Comparison of ENCODE assay signal across 22 mouse cellular contexts in the genomic region with DNA sequence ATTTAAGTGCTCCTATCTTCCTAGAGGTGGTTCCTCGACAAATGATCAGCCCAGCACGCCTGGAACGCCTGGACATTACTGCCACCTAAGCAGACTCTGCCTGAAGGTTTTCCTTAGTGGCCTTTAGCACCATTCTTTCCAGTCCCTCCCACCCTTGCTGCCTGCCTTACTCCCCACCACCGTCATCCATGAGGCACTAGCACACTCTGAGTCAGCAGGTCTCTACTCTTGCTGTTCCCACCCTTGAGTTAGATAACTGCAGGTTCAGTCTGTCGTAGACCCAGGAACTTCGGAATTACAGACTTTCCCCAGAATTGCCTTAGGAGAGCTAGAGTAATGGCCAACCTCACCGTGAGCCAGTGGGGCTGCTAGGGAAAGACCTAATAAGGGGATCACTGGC.
DNase-seq lines count a peak whose midpoint lies in the region; ATAC-seq and TF ChIP-seq lines count a peak whose summit lies in the region.
"Had no signal": no experiment of that assay in that cellular context is flagged by ENCODE, and none has a peak within 500 bp of the region (broad histone marks: within the 10 kb centered on the region; RNA-seq: fewer than 3 reads in every experiment).

No protein-coding gene starts in this region.

- TF ChIP-seq EP300 in stomach, postnatal 0 days (optimal IDR thresholded peaks at IDR 0.05) = no peak

- no peak for ATAC-seq in kidney, embryonic 16.5 days (ENCODE audit: low FRiP score, low TSS enrichment)
- peak; percentile 64 for ATAC-seq in stomach, postnatal 0 days (ENCODE audit: low FRiP score, low TSS enrichment)
- ATAC-seq in activated CD4-positive, CD25-positive, alpha-beta regulatory T cell, adult 4 months = no peak
- ATAC-seq: forebrain, embryonic 16.5 days; liver, embryonic 12.5 days had no signal

- H3K9ac ChIP-seq in kidney, embryonic 16.5 days (replicated peaks; ENCODE audit: low read length) = no peak overlapping the region
- no peak overlapping the region for H3K9ac ChIP-seq in stomach, postnatal 0 days (ENCODE audit: low read length)
- H3K9ac ChIP-seq: embryonic facial prominence, embryonic 13.5 days; hindbrain, embryonic 13.5 days; limb, embryonic 12.5 days; liver, embryonic 12.5 days had no signal

- no peak overlapping the region for H3K4me3 ChIP-seq in kidney, embryonic 16.5 days (ENCODE audit: low read length)
- no peak overlapping the region for H3K4me3 ChIP-seq in stomach, postnatal 0 days (ENCODE audit: low read depth, low read length)
- H3K4me3 ChIP-seq: embryonic facial prominence, embryonic 13.5 days; hindbrain, embryonic 13.5 days; limb, embryonic 12.5 days; liver, embryonic 12.5 days had no signal

- TF ChIP-seq CTCF in stomach, postnatal 0 days (IDR thresholded peaks at IDR 0.05; ENCODE audit: low read depth) = no peak

- H3K9me3 ChIP-seq in kidney, embryonic 16.5 days (ENCODE audit: low read length) = no peaks in the 10 kb centered on the region
- no peaks in the 10 kb centered on the region for H3K9me3 ChIP-seq in stomach, postnatal 0 days (ENCODE audit: control insufficient read depth, low read length)
- H3K9me3 ChIP-seq: liver, embryonic 12.5 days had no signal

- no peak overlapping the region for H3K4me2 ChIP-seq in kidney, embryonic 16.5 days (replicated peaks; ENCODE audit: low read depth, low read length)
- H3K4me2 ChIP-seq in stomach, postnatal 0 days (replicated peaks; ENCODE audit: low read depth) = no peak overlapping the region
- H3K4me2 ChIP-seq: embryonic facial prominence, embryonic 13.5 days; heart, embryonic 11.5 days; hindbrain, embryonic 13.5 days; limb, embryonic 12.5 days; liver, embryonic 12.5 days had no signal

- H3K27ac ChIP-seq in kidney, embryonic 16.5 days (ENCODE audit: low read length) = no peak overlapping the region
- no peak overlapping the region for H3K27ac ChIP-seq in stomach, postnatal 0 days (replicated peaks)
- H3K27ac ChIP-seq: embryonic facial prominence, embryonic 13.5 days; hindbrain, embryonic 13.5 days; limb, embryonic 12.5 days; liver, embryonic 12.5 days had no signal

- H3K4me1 ChIP-seq in kidney, embryonic 16.5 days (ENCODE audit: insufficient read depth, low read length) = peaks cover 8% of the 10 kb centered on the region; the same call in 1 of the 2 replicates
- H3K4me1 ChIP-seq in stomach, postnatal 0 days (replicated peaks; ENCODE audit: control insufficient read depth, insufficient read depth) = no peaks in the 10 kb centered on the region

- peak; percentile 72 for DNase-seq in kidney, adult 11 months
- DNase-seq in brain, adult 2 months (ENCODE audit: low read depth, low spot score) = peak; percentile 17
- DNase-seq in kidney, postnatal 10 days = peak; percentile 41
- peak; percentile 34 for DNase-seq in stomach, postnatal 0 days (ENCODE audit: low spot score)
- DNase-seq in layer of hippocampus, adult 9-10 months (ENCODE audit: low spot score) = no peak
- DNase-seq in c-Kit-positive CD71-positive TER-119-positive erythroid progenitor cells, embryonic 14.5 days (ENCODE audit: low spot score) = no peak
- DNase-seq: adrenal gland, adult 8-10 months; cerebellum, adult 11 months; cerebellum, postnatal 10 days; heart, postnatal 10 days; layer of hippocampus, adult 9-11 months; lung, adult 2 months; right cerebral cortex, postnatal 4 days; thymus, postnatal 25 days had no signal

- no peaks in the 10 kb centered on the region for H3K27me3 ChIP-seq in kidney, embryonic 16.5 days (ENCODE audit: insufficient read depth, low read length)
- H3K27me3 ChIP-seq in stomach, postnatal 0 days (ENCODE audit: control insufficient read depth, insufficient read depth, low read length) = no peaks in the 10 kb centered on the region
- H3K27me3 ChIP-seq: embryonic facial prominence, embryonic 13.5 days; hindbrain, embryonic 13.5 days; limb, embryonic 12.5 days; liver, embryonic 12.5 days had no signal

- no peaks in the 10 kb centered on the region for H3K36me3 ChIP-seq in kidney, embryonic 16.5 days (ENCODE audit: insufficient read depth, low read length)
- no peaks in the 10 kb centered on the region for H3K36me3 ChIP-seq in stomach, postnatal 0 days (ENCODE audit: control insufficient read depth, insufficient read depth, low read length)
- H3K36me3 ChIP-seq: embryonic facial prominence, embryonic 13.5 days; hindbrain, embryonic 13.5 days; limb, embryonic 12.5 days; liver, embryonic 12.5 days had no signal

- 79% methylated on average over 7 of the region's 7 CpGs for WGBS in kidney, embryonic 16.5 days
- WGBS in stomach, postnatal 0 days = 82% methylated on average over 7 of the region's 7 CpGs

Comparison
In these comparisons a context has a peak if more than half of its experiments do, and no peak if none do; other contexts are left out.
1. DNase-seq: peak in kidney, adult 11 months (single experiment), brain, adult 2 months (single experiment), kidney, postnatal 10 days (single experiment) and stomach, postnatal 0 days (single experiment); none in layer of hippocampus, adult 9-10 months (single experiment) and c-Kit-positive CD71-positive TER-119-positive erythroid progenitor cells, embryonic 14.5 days (single experiment).